Mouse (Mus musculus) thymus, adult 2 months (tissue): ENCODE results near the gene Per2.

Source experiments
- CTCF ChIP-seq: fragments of 200-500 bp; IDR thresholded peaks from 2 replicates; pipeline ENCODE4 v1.5.1; 2012; ENCODE audit warnings: mild to moderate bottlenecking, control low read depth, low read length, moderate library complexity, borderline replicate concordance; ENCODE audit not compliant: control insufficient read depth, poor library complexity, insufficient read depth; ENCODE audit errors: extremely low read depth
- POLR2A ChIP-seq: fragments of 200-500 bp; IDR thresholded peaks from 2 replicates; pipeline ENCODE4 v1.6.1; 2012; ENCODE audit warnings: mild to moderate bottlenecking, low read length, control low read depth, moderate library complexity; ENCODE audit not compliant: control insufficient read depth, poor library complexity, insufficient read depth; ENCODE audit errors: extremely low read depth

GRCm38 (mm10) chr1:91429212-91429611 lies 29.9 kb downstream of the Per2 start:
- no peak for TF ChIP-seq CTCF
- TF ChIP-seq POLR2A = no peak
